In genomic region chr3:99387127-99387526, GRCm38 (mm10) we compare ENCODE assay signal across 35 mouse cellular contexts.
"Had no signal": no experiment of that assay in that cellular context is flagged by ENCODE, and none has a peak within 500 bp of the region (broad histone marks: within the 10 kb centered on the region; RNA-seq: fewer than 3 reads in every experiment).

No protein-coding gene starts in this region.

- H3K4me1 ChIP-seq: heart, embryonic 12.5 days; heart, embryonic 13.5 days; heart, embryonic 15.5 days; hindbrain, embryonic 10.5 days; hindbrain, embryonic 12.5 days; hindbrain, embryonic 13.5 days; hindbrain, embryonic 15.5 days; intestine, embryonic 15.5 days; kidney, embryonic 15.5 days had no signal

- H3K4me2 ChIP-seq: heart, embryonic 11.5 days; heart, embryonic 12.5 days; heart, embryonic 13.5 days; heart, embryonic 15.5 days; hindbrain, embryonic 12.5 days; hindbrain, embryonic 13.5 days; hindbrain, embryonic 14.5 days; hindbrain, embryonic 15.5 days; intestine, embryonic 15.5 days; kidney, embryonic 15.5 days had no signal

- DNase-seq: heart, postnatal 10 days; heart, postnatal 14 days; heart, postnatal 36 days; heart, postnatal 4 days; kidney, adult 11 months; kidney, adult 18-20 months; kidney, adult 2 months; kidney, adult 8-10 months; kidney, adult 9 months; kidney, postnatal 10 days; kidney, postnatal 14 days; kidney, postnatal 25 days; kidney, postnatal 36 days; kidney, postnatal 4 days; layer of hippocampus, adult 9-11 months; layer of hippocampus, postnatal 36 days had no signal

- H3K9me3 ChIP-seq: heart, embryonic 13.5 days; heart, embryonic 15.5 days; hindbrain, embryonic 10.5 days; hindbrain, embryonic 12.5 days; hindbrain, embryonic 13.5 days; hindbrain, embryonic 15.5 days; intestine, embryonic 15.5 days; kidney, embryonic 15.5 days had no signal

- ATAC-seq: hindbrain, embryonic 16.5 days; hindbrain, postnatal 0 days; inflammation-experienced regulatory T-cells, adult 6 months; intestine, embryonic 15.5 days; intestine, embryonic 16.5 days; intestine, postnatal 0 days had no signal

- H3K36me3 ChIP-seq: heart, embryonic 12.5 days; heart, embryonic 13.5 days; heart, embryonic 15.5 days; hindbrain, embryonic 10.5 days; hindbrain, embryonic 12.5 days; hindbrain, embryonic 13.5 days; hindbrain, embryonic 15.5 days; intestine, embryonic 15.5 days; kidney, embryonic 15.5 days had no signal

- H3K4me3 ChIP-seq: heart, embryonic 12.5 days; heart, embryonic 13.5 days; heart, embryonic 15.5 days; hindbrain, embryonic 10.5 days; hindbrain, embryonic 12.5 days; hindbrain, embryonic 13.5 days; hindbrain, embryonic 15.5 days; intestine, embryonic 15.5 days; kidney, embryonic 15.5 days; layer of hippocampus, adult 2 months; left cerebral cortex, adult 2 months had no signal

- H3K27ac ChIP-seq: heart, embryonic 13.5 days; heart, embryonic 15.5 days; hindbrain, embryonic 10.5 days; hindbrain, embryonic 12.5 days; hindbrain, embryonic 13.5 days; hindbrain, embryonic 14.5 days; hindbrain, embryonic 15.5 days; hindbrain, postnatal 0 days; intestine, embryonic 15.5 days; kidney, embryonic 15.5 days; kidney, postnatal 0 days; layer of hippocampus, adult 2 months; left cerebral cortex, adult 2 months had no signal

- H3K27me3 ChIP-seq: heart, embryonic 12.5 days; heart, embryonic 13.5 days; heart, embryonic 15.5 days; hindbrain, embryonic 12.5 days; hindbrain, embryonic 13.5 days; hindbrain, embryonic 15.5 days; intestine, embryonic 15.5 days; kidney, embryonic 15.5 days had no signal

- H3K9ac ChIP-seq: heart, embryonic 12.5 days; heart, embryonic 13.5 days; heart, embryonic 15.5 days; hindbrain, embryonic 12.5 days; hindbrain, embryonic 13.5 days; hindbrain, embryonic 14.5 days; hindbrain, embryonic 15.5 days; intestine, embryonic 15.5 days; kidney, embryonic 15.5 days had no signal
